Comparison of ENCODE assay signal across 11 mouse cellular contexts in the genomic region with DNA sequence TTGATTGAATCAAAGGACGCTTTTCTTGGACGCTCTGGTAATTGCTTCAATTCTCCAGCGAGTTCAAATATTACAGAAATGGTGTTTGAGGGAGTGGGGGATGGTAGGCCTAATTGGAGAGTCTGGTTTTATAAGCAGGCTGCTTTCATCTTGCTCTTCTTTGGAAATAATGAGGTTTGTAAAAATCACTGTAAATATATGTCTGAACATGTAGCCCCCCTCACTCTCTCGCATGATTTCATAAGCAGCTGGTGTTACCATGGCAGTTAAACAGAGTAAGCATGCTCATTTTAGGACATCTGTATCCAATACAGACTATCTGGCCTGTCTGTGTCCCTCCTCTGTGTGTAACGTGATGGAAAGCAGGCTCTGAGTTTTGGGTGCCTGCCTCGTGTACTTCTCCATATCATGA.
A peak's percentile ranks its signal among the peaks of the same experiment; 100 is the strongest.
DNase-seq lines count a peak whose midpoint lies in the region; ATAC-seq and TF ChIP-seq lines count a peak whose summit lies in the region.
"Had no signal": no experiment of that assay in that cellular context is flagged by ENCODE, and none has a peak within 500 bp of the region (broad histone marks: within the 10 kb centered on the region; RNA-seq: fewer than 3 reads in every experiment).

No protein-coding gene starts in this region.

- no peak for DNase-seq in heart, postnatal 0 days (ENCODE audit: low spot score)
- DNase-seq in heart, adult 11 months, result no peak
- peak; percentile 97 for DNase-seq in MN1 (ENCODE audit: low spot score)
- DNase-seq in limb, embryonic 11.5 days (ENCODE audit: low spot score), result peak; percentile 30
- no peak for DNase-seq in right cerebral cortex, postnatal 10 days (ENCODE audit: low spot score in 2 of 2)
- DNase-seq in cerebellum, adult 11-12 months, result no peak
- DNase-seq in adrenal gland, postnatal 10 days, result no peak
- DNase-seq: gastrocnemius, postnatal 14 days had no signal

- no peak overlapping the region for H3K4me3 ChIP-seq in heart, postnatal 0 days (ENCODE audit: low read depth, low read length)
- no peak overlapping the region for H3K4me3 ChIP-seq in embryonic facial prominence, embryonic 12.5 days
- H3K4me3 ChIP-seq in limb, embryonic 11.5 days (ENCODE audit: low read depth, low read length), result no peak overlapping the region
- H3K4me3 ChIP-seq: myocyte had no signal

- H3K9me3 ChIP-seq in heart, postnatal 0 days (replicated peaks; ENCODE audit: control insufficient read depth, low read length), result no peaks in the 10 kb centered on the region
- H3K9me3 ChIP-seq in embryonic facial prominence, embryonic 12.5 days, result no peaks in the 10 kb centered on the region
- no peaks in the 10 kb centered on the region for H3K9me3 ChIP-seq in limb, embryonic 11.5 days (ENCODE audit: control insufficient read depth, low read length)

- no peaks in the 10 kb centered on the region for H3K27me3 ChIP-seq in heart, postnatal 0 days (ENCODE audit: control insufficient read depth, insufficient read depth, low read length)
- H3K27me3 ChIP-seq in embryonic facial prominence, embryonic 12.5 days, result no peaks in the 10 kb centered on the region
- no peaks in the 10 kb centered on the region for H3K27me3 ChIP-seq in limb, embryonic 11.5 days (ENCODE audit: control insufficient read depth, insufficient read depth, low read length)

- ATAC-seq in heart, postnatal 0 days (ENCODE audit: insufficient read depth, low read depth), result peak; percentile 66
- peak; percentile 81 for ATAC-seq in embryonic facial prominence, embryonic 12.5 days (ENCODE audit: insufficient number of reproducible peaks, insufficient read depth, low FRiP score, low TSS enrichment)
- ATAC-seq in limb, embryonic 11.5 days (ENCODE audit: insufficient number of reproducible peaks, low FRiP score, low TSS enrichment, low read depth), result peak; percentile 83

- H3K4me2 ChIP-seq in heart, postnatal 0 days (ENCODE audit: low read depth, low read length), result no peak overlapping the region
- H3K4me2 ChIP-seq in embryonic facial prominence, embryonic 12.5 days (replicated peaks), result no peak overlapping the region
- H3K4me2 ChIP-seq in limb, embryonic 11.5 days (ENCODE audit: low read depth, severe bottlenecking), result no peak overlapping the region

- no peak overlapping the region for H3K27ac ChIP-seq in heart, postnatal 0 days (ENCODE audit: low read depth)
- no peak overlapping the region for H3K27ac ChIP-seq in embryonic facial prominence, embryonic 12.5 days
- H3K27ac ChIP-seq in limb, embryonic 11.5 days (replicated peaks; ENCODE audit: low read depth, low read length), result no peak overlapping the region
- H3K27ac ChIP-seq: liver, embryonic 14.5 days had no signal

- TF ChIP-seq EP300 in heart, postnatal 0 days (IDR thresholded peaks at IDR 0.05; ENCODE audit: low read depth), result no peak

- no peaks in the 10 kb centered on the region for H3K4me1 ChIP-seq in heart, postnatal 0 days (ENCODE audit: control insufficient read depth, insufficient read depth)
- 0 out of 2 replicates have a peak, but pooled peaks cover 5% of the 10 kb centered on the region for H3K4me1 ChIP-seq in embryonic facial prominence, embryonic 12.5 days
- peaks cover 7% of the 10 kb centered on the region for H3K4me1 ChIP-seq in limb, embryonic 11.5 days (ENCODE audit: control insufficient read depth, insufficient read depth, low read length)

- H3K36me3 ChIP-seq in heart, postnatal 0 days (replicated peaks; ENCODE audit: control insufficient read depth, insufficient read depth, low read length), result no peaks in the 10 kb centered on the region
- no peaks in the 10 kb centered on the region for H3K36me3 ChIP-seq in embryonic facial prominence, embryonic 12.5 days
- H3K36me3 ChIP-seq in limb, embryonic 11.5 days (ENCODE audit: control insufficient read depth, insufficient read depth, low read length), result no peaks in the 10 kb centered on the region

- TF ChIP-seq CTCF in heart, postnatal 0 days (IDR thresholded peaks at IDR 0.05; ENCODE audit: low read depth), result no peak

- no peak overlapping the region for H3K9ac ChIP-seq in heart, postnatal 0 days (replicated peaks; ENCODE audit: low read depth, low read length)
- H3K9ac ChIP-seq in embryonic facial prominence, embryonic 12.5 days, result no peak overlapping the region
- H3K9ac ChIP-seq in limb, embryonic 11.5 days (ENCODE audit: low read length), result no peak overlapping the region
- H3K9ac ChIP-seq: liver, embryonic 14.5 days had no signal

- 55% methylated on average over 6 of the region's 6 CpGs for WGBS in heart, postnatal 0 days
- 30% methylated on average over 6 of the region's 6 CpGs for WGBS in embryonic facial prominence, embryonic 12.5 days
- 22% methylated on average over 6 of the region's 6 CpGs for WGBS in limb, embryonic 11.5 days

Comparison
In these comparisons a context has a peak if more than half of its experiments do, and no peak if none do; other contexts are left out.
1. DNase-seq: peak in MN1 (single experiment) and limb, embryonic 11.5 days (single experiment); none in heart, postnatal 0 days (single experiment), heart, adult 11 months (single experiment), right cerebral cortex, postnatal 10 days (0 of 2), cerebellum, adult 11-12 months (single experiment) and adrenal gland, postnatal 10 days (single experiment).
2. Peak in every context shown above with its lines, with median percentiles within 50 percentile points of each other: ATAC-seq.